Mouse (Mus musculus) limb, embryonic 11.5 days (tissue): ENCODE measurements at regions not wholly inside any gene's neighbourhood (a gene's known extent, or its start where the extent isn't known, plus 50 kb on each side); places are given as distances from the start of the nearest gene placed in this dataset.

Experiments
- ATAC-seq: fragments of 200-750 bp; cut with Nextera tagmentation; 2 replicates; pipeline ENCODE4 v1.8.0; 2017; ENCODE audit warnings: low read depth; ENCODE audit not compliant: insufficient number of reproducible peaks, low FRiP score, low TSS enrichment
- DNase-seq: peaks from one replicate; pipeline ENCODE4 v3.0.0-alpha.2; 2015; ENCODE audit warnings: low spot score
- H3K27ac ChIP-seq: fragments of 300-500 bp; sonication (generic); replicated peaks from 2 replicates; pipeline ENCODE4 v1.5.1; 2014; ENCODE audit warnings: low read depth, mild to moderate bottlenecking, low read length
- H3K27me3 ChIP-seq: fragments of 300-500 bp; sonication (generic); 2 replicates; pipeline ENCODE4 v1.6.1; 2014; ENCODE audit warnings: mild to moderate bottlenecking, low read length, mixed read lengths; ENCODE audit not compliant: control insufficient read depth, insufficient read depth
- H3K36me3 ChIP-seq: fragments of 300-500 bp; sonication (generic); 2 replicates; pipeline ENCODE4 v1.6.1; 2014; ENCODE audit warnings: mild to moderate bottlenecking, low read length, moderate library complexity, mixed read lengths; ENCODE audit not compliant: control insufficient read depth, insufficient read depth
- H3K4me1 ChIP-seq: fragments of 300-500 bp; sonication (generic); 2 replicates; pipeline ENCODE4 v1.6.1; 2014; ENCODE audit warnings: low read length, mixed read lengths; ENCODE audit not compliant: control insufficient read depth, insufficient read depth
- H3K4me2 ChIP-seq: fragments of 300-500 bp; sonication (generic); 2 replicates; pipeline ENCODE4 v1.6.1; 2014; ENCODE audit warnings: low read depth, mild to moderate bottlenecking, moderate library complexity; ENCODE audit not compliant: severe bottlenecking
- H3K4me3 ChIP-seq: fragments of 300-500 bp; sonication (generic); 2 replicates; pipeline ENCODE4 v1.5.1; 2014; ENCODE audit warnings: low read depth, low read length
- H3K9ac ChIP-seq: fragments of 300-500 bp; sonication (generic); 2 replicates; pipeline ENCODE4 v1.6.1; 2014; ENCODE audit warnings: mild to moderate bottlenecking, low read length
- H3K9me3 ChIP-seq: fragments of 300-500 bp; sonication (generic); 2 replicates; pipeline ENCODE4 v1.6.1; 2016; ENCODE audit warnings: low read length; ENCODE audit not compliant: control insufficient read depth
- WGBS: fragments of 180-500 bp; shearing (Covaris S2); extraction: QIAGEN DNeasy Blood & Tissue Kit; methylation state at CpG from one replicate; pipeline ENCODE4 v1.1.7; 2014; 5-methylcytosine and 5-hydroxymethylcytosine counted together

DNA sequence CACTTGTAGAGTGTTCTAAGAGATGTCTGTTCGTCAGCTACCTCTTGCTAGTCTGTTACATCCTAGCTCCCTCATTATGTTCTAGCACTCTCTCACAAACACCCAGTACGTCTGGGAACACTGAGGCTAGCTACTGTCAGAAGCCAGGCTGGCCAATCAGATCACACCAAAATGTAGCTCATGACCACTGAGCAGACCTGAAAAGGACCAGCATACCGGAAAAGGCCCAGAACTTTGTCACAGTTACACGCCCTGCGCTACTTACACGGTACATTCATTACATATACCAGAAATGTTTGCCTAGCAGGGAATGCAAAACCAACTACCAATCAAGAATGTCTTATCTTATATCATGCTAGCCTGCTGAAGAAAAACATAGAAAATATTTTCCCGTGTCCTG lies 216.5 kb upstream of the Foxq1 start:
- H3K4me2 ChIP-seq: no peak overlapping the region
- H3K4me1 ChIP-seq: no peaks in the 10 kb centered on the region
- ATAC-seq (no peak), DNase-seq (no peak)
- no peak overlapping the region for H3K4me3 ChIP-seq
- H3K27ac ChIP-seq: no peak overlapping the region
- no peak overlapping the region for H3K9ac ChIP-seq
- H3K27me3 ChIP-seq: no peaks in the 10 kb centered on the region
- H3K9me3 ChIP-seq: no peaks in the 10 kb centered on the region
- WGBS: 90% methylated on average over 7 of the region's 7 CpGs
- no peaks in the 10 kb centered on the region for H3K36me3 ChIP-seq

DNA sequence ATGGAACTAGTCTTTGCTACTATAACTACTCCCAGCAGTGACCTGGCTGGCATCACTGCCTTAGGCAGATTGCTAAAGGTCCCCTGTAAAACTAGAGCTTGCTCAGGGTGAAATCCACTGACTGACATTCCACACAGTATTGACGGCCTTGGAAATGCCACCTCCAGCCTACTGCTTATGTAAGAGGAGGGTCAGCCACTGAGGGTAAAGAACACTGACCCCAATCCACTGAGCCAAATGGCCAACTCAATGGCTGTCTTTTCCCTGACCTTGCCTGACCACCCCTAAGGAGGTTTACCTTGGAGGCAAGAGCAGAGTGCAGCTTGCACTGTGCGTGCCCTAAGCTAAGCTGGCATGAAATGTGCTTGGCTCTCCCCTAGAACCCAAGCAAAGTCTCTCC lies 216.0 kb upstream of the Foxq1 start:
- WGBS: 77% methylated on average over 2 of the region's 2 CpGs
- Histone ChIP-seq H3K9ac (no peak overlapping the region), H3K27me3 (no peaks in the 10 kb centered on the region), H3K9me3 (no peaks in the 10 kb centered on the region), H3K4me3 (no peak overlapping the region), H3K27ac (no peak overlapping the region), H3K36me3 (no peaks in the 10 kb centered on the region), H3K4me2 (no peak overlapping the region), H3K4me1 (no peaks in the 10 kb centered on the region)
- ATAC-seq (no peak), DNase-seq (no peak)

DNA sequence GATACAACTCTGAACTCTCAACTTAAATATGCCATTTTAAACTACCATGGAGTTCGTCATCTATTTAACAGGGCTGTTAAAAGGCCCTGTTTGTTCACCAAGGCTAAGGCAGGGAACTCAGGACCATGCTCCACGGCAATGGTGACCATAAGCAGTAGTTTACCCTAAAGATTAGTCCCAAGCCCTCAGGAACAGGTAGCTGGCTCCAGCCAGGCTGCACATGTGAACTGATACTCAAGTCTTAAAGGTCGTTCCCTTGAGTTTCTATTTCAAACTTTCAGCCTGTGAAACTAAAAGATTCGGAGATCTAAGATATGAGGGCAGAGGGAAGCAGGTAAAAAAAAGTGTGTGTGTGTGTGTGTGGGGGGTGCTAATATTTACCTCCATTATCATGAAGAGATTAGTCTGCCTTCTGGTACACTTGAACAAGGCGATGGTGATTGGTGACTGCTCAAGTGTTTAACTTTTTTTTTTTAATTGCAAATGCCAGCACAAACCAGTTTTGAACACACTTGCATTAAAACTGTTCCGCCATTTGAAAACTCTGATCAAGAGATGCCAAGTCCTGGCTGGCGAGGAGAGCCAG lies 215.5 kb upstream of the Foxq1 start:
- Histone ChIP-seq H3K9ac (no peak overlapping the region), H3K4me1 (no peaks in the 10 kb centered on the region), H3K4me3 (no peak overlapping the region), H3K36me3 (no peaks in the 10 kb centered on the region), H3K27ac (no peak overlapping the region), H3K9me3 (no peaks in the 10 kb centered on the region), H3K27me3 (no peaks in the 10 kb centered on the region), H3K4me2 (no peak overlapping the region)
- WGBS: 79% methylated on average over 7 of the region's 7 CpGs
- ATAC-seq (no peak), DNase-seq (no peak)

DNA sequence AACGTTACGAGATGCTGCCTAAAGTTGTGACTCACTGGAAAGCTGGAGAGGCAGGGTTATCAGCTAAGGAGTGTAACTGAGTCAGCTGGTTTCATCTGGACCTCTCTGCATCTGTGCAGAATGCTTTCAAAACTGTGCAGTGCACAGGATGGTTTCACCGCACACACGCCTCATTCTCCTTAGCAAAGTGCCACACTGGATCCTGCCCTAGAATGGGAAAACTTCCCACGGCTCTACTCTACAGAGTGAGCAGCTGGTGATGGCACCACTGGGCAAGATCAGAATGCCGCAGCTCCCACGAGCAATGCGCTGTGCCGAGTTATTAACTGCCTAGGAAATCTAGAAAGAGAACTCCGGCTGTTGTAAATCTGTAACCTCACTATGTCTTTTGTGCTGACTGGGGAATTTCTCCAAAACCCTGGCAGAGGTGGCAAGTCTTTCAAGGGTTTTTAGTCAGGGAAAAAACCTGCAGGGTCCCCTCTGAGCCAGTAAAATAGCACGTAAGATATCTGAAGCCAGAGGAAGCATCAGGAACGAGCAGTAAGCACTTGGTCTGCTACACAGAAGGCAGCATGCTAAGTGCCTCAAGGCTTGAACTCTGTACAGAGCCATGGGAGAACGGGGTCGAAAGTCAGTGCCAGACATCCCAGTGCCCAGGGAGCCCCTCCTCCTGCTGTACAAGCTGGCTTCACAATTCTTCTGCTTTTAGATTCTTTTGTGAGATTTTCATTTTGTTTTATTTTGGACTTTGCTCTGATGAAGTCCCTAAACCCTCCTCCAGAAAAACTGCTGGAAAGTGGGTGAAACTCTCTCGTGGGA lies 214.4 kb upstream of the Foxq1 start:
- Histone ChIP-seq H3K4me3 (no peak overlapping the region), H3K4me1 (no peaks in the 10 kb centered on the region), H3K36me3 (no peaks in the 10 kb centered on the region), H3K9ac (no peak overlapping the region), H3K27ac (no peak overlapping the region), H3K4me2 (no peak overlapping the region), H3K27me3 (no peaks in the 10 kb centered on the region), H3K9me3 (no peaks in the 10 kb centered on the region)
- no peak for DNase-seq
- 79% methylated on average over 15 of the region's 15 CpGs for WGBS
- ATAC-seq: no peak

DNA sequence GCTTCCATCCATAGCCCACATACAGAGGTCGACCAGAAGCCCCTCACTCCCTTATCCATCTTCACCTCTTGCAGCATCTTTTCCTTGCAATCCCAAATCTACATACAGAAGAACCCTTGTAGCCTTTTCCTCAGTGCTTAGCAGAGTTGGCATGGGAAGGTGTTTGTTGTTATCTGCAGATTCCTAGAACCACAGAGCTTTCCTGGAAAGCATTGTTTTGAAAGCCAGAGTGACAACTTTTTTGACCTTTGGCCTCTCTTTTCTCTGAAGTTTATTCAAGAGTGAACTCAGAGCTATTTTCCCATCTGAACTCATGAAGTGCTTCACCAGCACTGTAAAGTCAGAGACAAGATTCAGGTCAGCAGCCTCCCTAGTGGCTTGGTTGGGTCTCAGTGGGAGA lies 209.7 kb upstream of the Foxq1 start:
- H3K36me3 ChIP-seq: no peaks in the 10 kb centered on the region
- H3K9ac ChIP-seq: no peak overlapping the region
- WGBS: 48% methylated on average over 1 of the region's 1 CpGs
- H3K4me1 ChIP-seq: no peaks in the 10 kb centered on the region
- DNase-seq (no peak), ATAC-seq (no peak)
- no peak overlapping the region for H3K27ac ChIP-seq
- no peaks in the 10 kb centered on the region for H3K27me3 ChIP-seq
- H3K4me3 ChIP-seq: no peak overlapping the region
- H3K9me3 ChIP-seq: no peaks in the 10 kb centered on the region
- H3K4me2 ChIP-seq: no peak overlapping the region

DNA sequence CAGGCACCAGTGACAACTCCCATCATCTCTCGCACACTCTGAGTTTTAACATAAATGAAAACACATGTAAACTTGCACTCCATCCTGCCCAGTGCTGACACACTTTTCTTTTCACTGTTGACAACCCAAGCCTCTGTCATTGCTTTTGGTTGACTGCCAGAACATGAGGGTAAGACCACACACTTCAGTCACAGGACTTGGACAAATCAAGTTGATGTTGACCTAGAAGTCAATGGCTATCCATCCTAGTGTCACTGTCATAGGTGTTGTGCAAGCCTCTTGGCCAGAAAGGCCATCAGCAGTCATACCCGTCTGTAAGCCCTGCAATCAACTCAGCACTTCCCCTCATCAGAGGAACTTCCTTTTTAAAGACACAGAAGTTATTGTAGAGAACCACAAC lies 208.9 kb upstream of the Foxq1 start:
- no peak for DNase-seq
- Histone ChIP-seq H3K36me3 (no peaks in the 10 kb centered on the region), H3K27ac (no peak overlapping the region), H3K4me3 (no peak overlapping the region), H3K9ac (no peak overlapping the region), H3K4me2 (no peak overlapping the region), H3K4me1 (no peaks in the 10 kb centered on the region), H3K27me3 (no peaks in the 10 kb centered on the region), H3K9me3 (no peaks in the 10 kb centered on the region)
- no peak for ATAC-seq
- WGBS: 64% methylated on average over 2 of the region's 2 CpGs

DNA sequence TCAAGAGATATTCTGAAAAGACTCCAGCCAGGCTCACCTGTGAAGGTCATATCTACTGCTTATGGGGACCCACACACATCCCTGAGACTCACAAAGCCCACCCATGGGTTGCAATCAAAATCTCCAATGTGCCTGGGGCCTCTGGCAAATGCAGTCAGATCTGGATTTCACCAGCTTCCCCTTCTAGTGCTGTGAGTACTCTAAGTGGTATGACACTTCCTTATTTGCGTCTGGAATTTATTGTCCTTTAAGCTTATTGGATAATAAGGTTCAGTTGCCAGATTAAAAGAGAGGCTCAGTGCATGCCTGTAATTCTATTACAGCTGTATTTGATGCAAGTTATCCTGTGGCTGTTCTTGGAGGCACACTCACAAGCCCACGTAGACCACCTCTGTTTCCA lies 206.3 kb upstream of the Foxq1 start:
- H3K27ac ChIP-seq: no peak overlapping the region
- H3K4me3 ChIP-seq: no peak overlapping the region
- H3K27me3 ChIP-seq: no peaks in the 10 kb centered on the region
- no peak overlapping the region for H3K9ac ChIP-seq
- DNase-seq: no peak
- H3K9me3 ChIP-seq: no peaks in the 10 kb centered on the region
- 28% methylated on average over 2 of the region's 2 CpGs for WGBS
- no peaks in the 10 kb centered on the region for H3K36me3 ChIP-seq
- H3K4me1 ChIP-seq: no peaks in the 10 kb centered on the region
- H3K4me2 ChIP-seq: no peak overlapping the region
- ATAC-seq: no peak

DNA sequence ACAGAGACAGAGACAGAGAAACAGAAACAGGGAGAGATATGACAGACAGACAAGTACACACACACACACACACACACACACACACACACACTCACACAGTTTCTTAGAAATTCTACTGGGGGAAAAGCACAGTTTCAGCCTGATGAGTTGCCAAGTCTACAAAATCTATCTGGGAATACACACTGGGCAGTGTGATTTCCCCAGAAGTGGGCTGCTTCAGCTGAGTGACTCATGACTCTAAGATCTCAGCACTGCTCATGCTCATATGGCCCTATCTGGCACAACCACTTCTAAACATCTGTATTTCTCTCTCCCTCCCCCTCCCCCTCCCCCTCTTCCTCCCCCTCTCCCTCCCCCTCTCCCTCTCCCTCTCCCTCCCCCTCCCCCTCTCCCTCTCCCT lies 204.5 kb upstream of the Foxq1 start:
- DNase-seq: no peak
- H3K4me1 ChIP-seq: no peaks in the 10 kb centered on the region
- no peaks in the 10 kb centered on the region for H3K9me3 ChIP-seq
- H3K4me3 ChIP-seq: no peak overlapping the region
- H3K4me2 ChIP-seq: no peak overlapping the region
- H3K27ac ChIP-seq: no peak overlapping the region
- H3K27me3 ChIP-seq: no peaks in the 10 kb centered on the region
- no peaks in the 10 kb centered on the region for H3K36me3 ChIP-seq
- H3K9ac ChIP-seq: no peak overlapping the region
- ATAC-seq: no peak

DNA sequence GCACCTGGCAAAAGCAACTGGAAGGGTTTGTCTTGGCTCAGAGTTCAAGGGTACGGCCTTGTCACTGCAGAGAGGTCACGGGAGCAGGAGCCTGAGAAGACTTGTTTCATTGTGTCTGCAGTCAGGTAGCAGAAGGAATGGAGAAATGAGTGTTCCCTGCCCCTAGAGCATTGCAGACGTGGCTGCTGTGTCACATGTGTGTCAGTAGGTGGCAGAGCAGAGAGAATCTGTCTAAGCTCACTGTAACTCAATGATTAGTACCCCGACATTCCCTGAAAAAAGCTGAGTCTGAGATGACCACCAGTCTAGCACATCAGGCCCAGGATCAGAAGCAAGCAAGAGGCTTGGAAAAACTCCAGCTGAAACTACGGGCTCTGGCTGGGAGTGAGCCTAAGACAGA lies 203.1 kb upstream of the Foxq1 start:
- Histone ChIP-seq H3K9ac (no peak overlapping the region), H3K4me3 (no peak overlapping the region), H3K4me2 (no peak overlapping the region), H3K27me3 (no peaks in the 10 kb centered on the region), H3K9me3 (no peaks in the 10 kb centered on the region), H3K36me3 (no peaks in the 10 kb centered on the region), H3K27ac (no peak overlapping the region), H3K4me1 (no peaks in the 10 kb centered on the region)
- DNase-seq (no peak), ATAC-seq (no peak)
- 78% methylated on average over 5 of the region's 5 CpGs for WGBS
